Mouse (Mus musculus) layer of hippocampus, adult 11-12 months (tissue): Measurements from ENCODE around the gene Golga2.

Source experiments
- DNase-seq: peaks from one replicate; pipeline ENCODE4 v3.0.0; 2022; ENCODE audit warnings: low spot score

Gene Golga2

DNA sequence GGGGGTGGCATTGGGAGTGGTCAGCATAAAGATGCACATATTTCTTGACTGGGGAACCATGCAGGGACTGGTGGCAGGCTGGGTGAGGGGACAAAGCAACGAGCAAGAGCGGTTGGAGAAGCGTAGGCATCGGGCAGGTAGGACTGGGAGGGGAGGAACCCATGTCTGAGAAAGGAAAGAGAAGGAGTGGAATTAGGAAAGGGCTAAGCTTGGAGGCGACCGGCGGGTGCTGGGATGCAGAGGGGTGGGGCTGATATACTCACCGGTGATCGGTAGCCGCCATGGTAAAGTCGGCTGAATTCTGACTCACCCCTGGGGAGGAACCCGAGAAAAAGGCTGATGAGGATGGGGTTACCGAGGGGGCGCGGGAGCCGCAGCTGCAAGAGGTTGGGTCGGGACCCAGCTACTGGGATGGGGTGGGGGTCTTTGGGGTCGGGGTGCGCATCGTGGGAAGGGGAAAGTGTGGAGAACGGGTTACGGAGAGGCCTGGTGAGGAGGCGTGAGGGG is at the start of gene Golga2:
Gene Golga2, plus strand, starts transcription at position 51 of the 507 bp plus-strand sequence.
- no peak for DNase-seq

DNA sequence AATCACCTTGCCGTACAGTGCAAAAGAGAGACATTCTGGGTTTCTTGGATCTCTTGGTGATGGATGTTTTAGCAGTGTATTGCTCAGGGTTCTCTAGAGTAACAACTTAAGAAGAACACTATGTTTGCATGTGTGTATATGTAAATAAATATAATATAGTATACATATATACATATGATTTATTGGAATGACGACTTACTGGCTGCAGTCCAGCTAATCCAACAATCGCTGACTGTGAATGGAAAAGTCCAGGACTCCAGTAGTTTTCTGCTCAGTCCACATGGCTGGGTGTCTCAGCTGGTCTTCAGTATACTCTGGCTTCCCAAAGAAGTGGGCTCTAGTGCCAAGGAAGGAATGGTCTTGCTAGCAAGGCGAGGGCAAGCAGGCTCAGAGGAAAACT is 49.6 kb upstream of the Golga2 start:
- no peak for DNase-seq

DNA sequence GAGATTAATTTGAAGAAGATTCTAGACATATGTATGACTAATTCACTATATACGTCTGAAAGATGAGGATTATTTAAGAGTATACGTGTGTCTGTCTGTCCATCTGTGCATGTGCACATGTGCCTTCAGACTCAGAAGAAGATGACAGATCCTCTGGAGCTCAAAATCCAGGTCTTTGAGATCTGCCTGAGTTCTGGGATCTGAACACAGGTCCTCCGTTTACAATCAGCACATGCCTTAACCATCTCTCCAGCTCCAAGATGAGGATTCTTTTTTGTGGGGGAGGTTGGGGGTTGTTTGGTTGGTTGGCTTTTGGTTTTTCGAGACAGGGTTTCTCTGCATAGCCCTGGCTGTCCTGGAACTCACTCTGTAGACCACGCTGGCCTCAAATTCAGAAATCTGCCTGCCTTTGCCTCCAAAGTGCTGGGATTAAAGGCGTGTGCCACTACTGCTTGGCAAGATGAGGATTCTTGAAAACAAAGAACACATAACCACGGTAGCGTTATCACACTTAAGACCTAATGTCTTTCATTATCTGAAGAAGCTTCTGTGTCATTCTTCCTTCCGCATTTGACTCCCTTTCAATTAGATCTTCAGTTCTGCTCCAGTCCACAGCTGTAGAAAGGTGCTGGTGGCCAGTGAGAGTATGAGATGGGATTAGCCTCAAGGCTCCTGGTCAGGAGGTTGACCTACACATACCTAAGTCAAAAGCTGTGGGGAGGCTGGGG is 48.3 kb upstream of the Golga2 start:
- no peak for DNase-seq

DNA sequence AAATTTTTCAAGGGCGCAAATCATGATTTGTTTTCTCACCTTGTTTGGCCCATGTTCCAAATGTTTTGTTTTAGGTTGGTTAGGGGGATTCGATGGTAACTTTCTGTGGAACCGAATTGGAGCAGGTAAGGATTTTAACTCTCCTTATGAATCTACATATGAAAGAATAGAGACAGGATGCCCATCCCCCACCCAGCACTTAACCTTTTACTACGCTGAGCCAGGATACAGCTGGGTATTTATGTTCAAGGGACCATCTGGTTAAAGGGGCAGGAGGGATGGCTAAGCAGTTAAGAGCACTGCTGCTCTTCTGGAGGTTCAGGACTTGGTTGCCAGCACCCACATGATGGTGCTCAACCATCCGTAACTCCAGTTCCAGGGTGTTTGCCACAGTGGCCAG is 46.6 kb upstream of the Golga2 start:
- DNase-seq = no peak

DNA sequence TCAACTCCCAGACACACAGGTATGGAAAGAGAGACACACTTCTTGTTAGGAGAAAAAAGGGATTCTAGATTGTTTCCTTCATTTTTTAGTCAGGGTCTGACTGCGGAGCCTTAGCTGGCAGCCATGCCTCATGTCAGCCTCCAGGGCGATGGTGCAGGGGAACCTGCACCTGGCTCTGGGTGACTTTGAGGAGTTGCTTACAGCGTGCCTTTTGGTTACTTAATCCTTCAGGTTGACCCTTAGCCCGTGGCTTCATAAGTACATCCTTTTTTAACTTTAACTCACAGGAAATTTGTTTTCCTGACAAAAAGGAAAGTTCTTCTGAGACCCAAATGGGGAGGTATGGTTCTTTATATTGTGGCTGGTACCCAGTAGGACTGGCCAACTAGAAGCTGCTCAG is 44.2 kb upstream of the Golga2 start:
- DNase-seq = no peak

DNA sequence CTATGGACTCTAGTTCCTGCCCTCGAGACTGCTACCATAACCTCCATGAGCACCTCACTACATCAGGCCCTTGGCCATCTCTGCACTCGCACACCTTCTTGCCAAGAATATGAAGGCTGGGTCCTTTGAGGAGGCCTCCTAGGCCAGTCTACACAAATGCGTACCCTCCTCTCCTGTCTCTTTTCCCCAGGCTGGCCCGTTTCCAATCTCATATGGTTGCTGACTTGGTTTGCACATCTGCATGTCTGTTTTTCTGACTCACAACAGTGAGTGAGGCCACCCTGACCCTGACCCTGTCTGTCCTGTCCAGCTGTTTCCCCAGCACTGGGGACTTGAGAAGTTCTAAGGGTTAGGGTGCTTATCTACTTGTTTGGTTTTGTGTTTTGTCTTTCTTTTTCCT is 40.4 kb upstream of the Golga2 start:
- DNase-seq = no peak

DNA sequence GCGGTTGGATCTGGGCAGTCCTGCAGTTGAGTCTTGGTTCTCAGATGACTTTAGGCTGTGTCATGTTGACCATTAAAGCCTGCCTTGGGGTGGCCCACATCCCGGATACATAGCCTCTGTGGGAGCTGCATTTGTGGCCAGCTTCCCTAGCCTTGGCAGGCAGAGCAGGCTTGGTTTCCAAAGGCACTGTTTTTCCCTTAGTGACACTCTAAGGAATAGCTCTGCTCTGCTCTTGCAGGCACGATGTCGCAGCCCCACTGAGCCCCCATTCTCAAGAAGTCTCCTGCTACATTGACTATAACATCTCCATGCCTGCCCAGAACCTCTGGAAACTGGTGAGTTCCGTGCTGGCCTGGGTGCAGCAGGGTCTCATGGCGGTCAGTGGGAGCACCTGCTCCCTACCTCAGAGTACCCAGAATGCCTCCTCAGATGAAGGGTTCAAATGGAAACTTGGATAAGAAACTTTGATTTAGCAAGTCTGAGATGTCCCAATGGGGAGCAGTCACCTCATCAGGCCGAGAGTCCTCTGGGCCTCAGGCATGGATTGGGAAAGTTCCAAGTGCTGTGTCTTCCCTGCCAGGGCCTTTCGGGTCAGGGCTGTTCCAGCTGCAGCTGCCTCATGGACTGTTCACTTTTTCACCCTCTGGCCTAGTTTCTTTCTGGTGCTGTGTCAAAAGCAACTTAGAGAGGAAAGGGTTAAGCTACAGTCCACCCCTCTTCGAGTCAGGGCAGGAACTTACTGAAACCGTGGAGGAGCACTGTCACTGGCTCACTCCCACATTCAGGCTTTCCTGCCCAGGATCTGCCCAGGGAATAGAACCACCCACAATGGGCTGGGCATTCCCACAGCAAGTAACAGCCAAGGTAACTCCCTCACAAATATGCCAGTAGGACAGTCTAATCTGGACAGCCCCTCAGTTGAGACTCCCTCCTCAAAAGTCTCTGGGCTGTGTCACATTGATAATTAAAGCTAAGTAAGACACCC is 38.5 kb upstream of the Golga2 start:
- DNase-seq = no peak

DNA sequence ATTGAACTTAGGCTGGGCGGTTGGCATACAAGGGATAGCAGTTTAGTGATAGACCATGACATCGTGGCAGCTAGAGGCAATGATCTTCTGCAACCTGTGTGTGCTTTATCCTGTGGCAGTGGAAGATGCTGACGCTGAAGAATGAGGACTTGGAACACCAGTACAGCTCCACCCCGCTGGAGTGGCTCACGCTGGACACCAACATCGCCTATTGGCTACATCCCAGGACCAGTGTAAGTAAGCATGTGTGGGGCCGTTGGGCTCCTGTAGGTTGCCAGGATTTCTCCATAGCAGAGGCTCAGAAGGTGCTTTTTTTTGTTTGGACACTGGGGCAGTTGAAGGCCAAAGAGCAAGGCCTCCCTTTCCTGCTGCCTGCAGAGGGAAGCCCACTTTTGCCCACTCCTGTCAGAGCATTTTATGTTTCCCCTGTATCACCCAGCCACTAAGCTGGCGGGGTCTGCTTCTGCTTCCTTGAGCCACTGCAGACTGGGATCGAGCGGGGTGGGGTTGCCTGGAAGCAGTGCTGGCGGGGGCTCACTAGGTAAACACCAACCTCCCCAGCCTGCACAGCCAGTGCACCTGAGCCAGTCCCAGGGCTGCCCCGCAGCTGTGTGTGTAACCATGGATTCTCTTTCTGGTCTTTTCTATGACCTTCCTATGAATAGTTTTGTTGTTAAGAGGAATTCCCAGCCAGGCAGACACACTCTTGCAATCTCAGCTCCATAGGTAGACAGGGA is 35.2 kb upstream of the Golga2 start:
- no peak for DNase-seq

DNA sequence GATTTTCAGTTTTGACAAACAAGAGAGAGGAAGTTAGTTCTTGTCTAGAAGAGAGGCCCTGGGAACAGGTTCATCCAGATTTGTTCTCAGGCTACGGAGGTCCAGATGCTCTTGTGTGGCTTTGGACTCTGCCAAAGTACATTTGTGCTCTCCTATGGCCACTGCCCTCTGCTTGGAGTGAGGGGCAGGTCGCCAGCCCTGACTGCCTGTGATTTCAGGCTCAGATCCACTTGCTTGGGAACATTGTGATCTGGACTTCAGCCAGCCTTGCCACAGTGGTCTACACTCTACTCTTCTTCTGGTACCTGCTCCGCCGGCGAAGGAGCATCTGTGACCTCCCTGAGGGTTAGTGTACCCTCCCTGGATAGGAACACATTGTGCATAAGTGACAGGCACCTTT is 34.5 kb upstream of the Golga2 start:
- no peak for DNase-seq

DNA sequence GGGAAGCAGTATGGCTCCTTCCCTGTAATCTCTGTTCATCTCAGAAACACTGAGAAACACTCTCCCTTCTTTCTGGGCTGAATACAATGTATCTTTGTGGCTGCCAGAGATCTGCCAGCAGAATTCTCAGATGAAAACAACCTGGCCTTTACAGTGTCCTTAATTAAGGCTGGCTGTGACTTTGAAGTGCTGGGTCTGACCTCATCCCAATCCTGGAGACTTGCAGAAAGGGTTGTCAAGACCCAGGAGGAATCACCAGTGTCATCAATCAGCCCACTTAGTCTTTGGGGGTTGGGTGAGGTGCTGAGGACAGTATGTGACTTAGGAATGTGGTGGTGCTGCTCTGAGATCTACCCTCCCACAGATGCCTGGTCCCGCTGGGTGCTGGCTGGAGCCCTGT is 33.8 kb upstream of the Golga2 start:
- DNase-seq = no peak

DNA sequence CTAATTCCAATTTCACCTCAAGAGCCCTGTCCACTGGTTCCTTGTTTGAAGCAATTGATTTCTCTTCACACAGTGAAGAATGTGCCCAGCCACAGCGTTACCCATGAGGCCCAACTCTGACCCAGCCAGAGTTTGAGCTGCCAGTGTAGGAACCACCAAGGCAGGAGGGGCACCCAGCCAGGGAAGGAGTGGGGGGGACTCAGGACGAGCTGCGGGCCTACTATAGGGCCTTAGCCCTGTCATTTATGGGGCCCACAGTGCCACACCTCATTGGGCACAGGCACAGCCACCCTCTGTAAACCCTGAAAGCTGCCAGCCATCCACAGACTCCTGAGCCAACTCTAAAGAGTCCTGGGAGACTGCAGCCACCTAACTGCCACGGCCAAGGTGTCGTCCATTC is 32.6 kb upstream of the Golga2 start:
- DNase-seq = no peak

DNA sequence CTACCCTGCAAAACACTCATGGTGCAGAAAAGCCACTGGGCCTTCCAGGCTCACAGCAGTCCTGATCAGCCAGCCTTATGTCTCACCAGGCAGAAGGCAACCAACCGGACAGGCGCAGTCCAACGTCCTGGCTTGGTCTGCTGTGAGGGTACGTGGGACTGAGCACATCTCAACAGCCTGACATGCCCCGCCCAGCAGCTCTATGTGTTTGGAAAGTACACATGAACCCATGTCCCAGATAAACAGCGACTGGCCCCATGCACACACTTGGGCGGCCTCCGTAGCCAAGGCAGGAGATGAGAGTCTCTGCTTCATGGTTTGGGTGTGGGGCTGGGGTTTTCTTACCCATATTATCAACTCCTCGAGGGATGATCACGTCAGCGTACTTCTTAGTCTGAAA is 30.9 kb upstream of the Golga2 start:
- DNase-seq = no peak

DNA sequence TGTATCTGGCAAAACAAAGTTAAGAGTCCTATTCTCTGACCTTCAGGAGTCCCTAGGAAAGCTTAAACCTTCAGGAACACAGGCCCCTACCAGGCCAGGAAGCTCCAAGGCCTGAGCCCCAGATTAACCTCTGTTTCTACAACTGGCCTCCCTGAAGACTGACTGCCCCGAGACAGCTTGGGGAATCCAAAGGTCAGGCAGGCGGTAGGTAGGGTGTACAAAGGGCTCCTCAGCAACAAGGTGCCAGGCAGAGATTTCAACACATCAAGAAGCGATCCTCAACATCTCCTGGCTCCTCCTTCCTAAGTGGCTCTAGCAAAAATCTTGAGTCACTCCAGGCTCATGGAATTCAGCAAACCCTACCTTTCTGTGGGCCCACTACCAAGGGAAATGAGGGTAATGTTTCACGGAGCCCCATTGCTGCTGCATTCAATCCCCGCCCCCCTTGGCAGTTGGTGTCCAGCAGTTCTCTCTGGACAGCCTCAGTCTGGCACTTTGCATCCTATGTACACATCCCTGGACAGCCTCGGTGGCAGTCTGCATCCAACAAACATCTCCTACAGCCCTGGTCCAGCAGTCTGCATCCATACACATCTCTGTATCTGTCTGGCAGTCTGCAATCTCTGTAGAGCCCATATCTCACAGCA is 28.2 kb upstream of the Golga2 start:
- DNase-seq = no peak

DNA sequence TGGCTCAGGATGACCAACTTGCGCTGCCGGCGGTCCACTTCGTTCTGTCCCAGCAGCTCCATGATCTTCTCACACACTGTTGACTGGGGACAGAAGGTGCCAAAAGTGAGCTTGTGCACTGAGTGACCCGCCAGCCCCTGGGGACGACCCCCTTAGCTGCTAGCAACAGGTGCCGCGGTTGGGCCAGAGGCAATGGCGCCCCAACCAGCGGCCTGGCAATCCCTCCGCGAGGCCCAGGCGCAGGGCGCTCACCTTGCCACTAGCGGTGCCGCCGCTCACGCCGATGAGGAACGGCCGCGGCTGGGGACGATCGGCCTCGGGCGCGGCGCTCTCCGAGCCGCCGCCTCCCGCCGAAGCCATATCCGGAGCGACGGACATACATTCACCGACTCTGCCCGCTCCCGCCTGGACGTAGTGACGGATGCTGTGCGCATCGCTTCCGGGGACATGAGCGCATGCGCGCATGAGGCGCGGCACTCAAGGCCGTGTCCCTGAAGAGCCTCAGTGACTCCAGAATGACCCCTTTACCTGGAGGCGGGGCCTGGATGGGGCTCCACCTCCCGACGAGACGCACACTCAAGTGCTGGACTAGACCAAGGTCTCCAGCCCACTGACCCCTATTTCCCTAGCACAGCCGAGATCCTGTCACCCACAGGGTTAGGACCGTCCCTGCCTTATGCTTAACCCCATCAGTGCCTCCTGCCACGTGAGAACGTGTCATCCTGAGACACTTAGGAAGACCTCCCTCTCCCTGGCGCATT is 27.3 kb upstream of the Golga2 start, which contains the start of gene Uck1:
Gene Uck1, minus strand, starts transcription at position 503 of the 761 bp plus-strand sequence.
- peak; percentile 89 for DNase-seq

DNA sequence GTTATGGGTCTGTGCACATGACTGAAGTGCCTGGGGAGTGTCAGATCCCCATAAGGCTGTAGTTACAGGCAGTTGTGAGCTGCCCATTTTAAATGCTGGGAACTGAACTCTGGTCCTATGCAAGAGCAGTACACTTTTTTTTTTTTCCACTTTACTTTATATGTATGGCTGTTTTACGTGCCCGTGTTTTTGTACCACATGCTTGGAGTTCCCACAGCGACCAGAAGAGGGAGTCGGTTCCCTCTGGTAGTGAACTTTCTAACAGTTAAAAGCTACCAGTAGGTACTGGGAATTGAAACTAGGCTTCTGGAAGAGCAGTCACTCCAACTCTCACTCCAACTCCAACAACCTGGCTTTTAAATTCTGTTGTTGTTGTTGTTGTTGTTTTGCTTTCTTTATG is 26.5 kb upstream of the Golga2 start:
- DNase-seq = peak; percentile 37

DNA sequence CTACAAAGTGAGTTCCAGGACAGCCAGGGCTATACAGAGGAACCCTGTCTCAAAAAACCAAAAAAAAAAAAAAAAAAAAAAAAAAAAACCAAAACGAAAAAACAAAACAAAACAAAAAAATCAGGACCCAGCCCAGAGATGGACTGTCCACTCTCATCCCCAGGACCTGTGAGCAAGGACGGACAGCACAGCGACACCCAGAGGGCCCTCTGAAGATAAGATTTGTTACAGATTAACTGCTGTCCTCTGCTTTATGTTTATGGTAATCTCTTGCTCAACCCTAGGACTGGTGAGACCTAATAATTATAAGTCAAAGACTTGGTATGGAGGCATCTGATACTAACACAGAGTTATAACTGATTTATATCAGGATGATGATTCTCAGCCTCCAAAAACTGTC is 11.4 kb upstream of the Golga2 start:
- no peak for DNase-seq

DNA sequence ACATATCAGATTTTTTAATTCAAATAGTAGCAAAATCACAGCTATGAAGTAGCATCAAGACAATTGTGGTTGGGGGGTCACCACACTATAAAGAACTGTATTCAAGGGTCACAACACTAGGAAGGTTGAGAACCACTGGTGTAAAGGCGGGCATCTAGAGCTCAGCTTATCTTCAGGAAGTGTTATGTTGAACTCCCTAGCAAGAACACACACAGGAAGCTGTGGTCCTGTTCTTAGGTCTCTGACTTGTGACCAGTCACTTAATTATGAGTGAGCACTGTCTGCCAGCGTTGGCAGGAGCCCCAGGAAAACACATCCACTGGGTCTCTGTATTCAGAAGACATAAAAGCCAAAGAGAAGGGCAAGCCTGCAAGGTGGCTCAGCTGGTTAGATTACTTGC is 4.9 kb upstream of the Golga2 start:
- DNase-seq = no peak

DNA sequence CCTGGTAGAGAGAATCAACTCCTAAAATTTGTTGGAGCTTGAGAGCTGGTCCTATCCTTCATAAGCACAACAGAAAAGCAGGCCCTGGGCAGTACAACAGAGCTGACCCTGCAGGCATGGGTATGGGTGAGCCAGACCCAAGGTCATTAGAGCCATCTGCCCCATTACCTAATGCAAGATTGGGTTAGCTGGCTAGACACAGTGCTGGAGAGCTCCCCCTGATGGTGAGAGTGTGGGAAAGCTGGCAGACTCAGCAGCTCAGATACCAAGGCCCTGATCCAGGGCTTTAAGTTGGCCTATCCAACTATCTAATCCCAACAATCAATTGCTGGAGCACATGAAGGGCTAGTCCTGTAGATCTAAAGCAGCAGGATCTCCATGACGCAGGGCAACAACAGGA is 4.5 kb upstream of the Golga2 start:
- DNase-seq = no peak

DNA sequence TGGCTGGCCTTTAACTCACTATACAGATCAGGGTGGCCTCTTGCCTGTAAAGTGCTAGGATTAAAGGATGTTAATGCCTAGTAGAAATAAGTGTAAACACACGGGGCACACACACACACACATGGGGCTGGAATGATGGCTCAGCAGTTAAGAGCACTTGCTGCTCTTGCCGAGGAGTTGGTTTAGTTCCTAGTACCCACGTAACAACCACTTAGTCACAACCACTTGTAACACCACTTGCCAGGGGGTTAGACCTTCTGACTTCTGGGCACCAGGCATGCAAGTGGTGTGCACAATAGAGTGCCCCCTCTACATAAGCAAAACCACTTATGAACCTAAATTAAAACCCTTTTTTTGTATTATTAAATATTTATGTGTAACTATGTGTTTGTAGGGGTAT is 3.2 kb upstream of the Golga2 start:
- no peak for DNase-seq

DNA sequence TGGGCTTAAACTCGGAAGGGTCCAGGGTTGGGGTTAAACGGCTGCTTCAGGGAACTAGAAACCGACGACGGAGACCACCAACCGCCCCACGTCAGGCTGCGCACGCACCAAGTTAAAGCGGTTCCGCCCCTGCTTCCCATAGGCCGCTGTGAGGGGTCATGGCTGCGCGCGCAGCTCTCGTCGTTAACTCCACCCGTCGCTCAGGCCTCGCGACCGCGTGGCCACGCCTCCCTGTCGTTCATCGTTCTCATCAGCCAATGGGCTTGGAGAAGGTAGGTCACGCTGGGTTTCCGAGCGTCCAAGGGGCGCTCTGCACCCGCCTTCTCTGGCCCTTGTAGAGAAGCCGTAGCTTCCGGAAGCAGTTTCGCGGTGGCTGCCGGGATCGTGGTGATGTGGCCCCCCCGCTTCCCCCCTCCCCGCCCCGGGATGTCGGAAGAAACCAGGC is 761 bp downstream of the Golga2 start, which contains the start of gene Swi5:
Gene Swi5, minus strand, starts transcription at position 153 of the 445 bp plus-strand sequence.
- peak; percentile 99 for DNase-seq
